Mouse (Mus musculus) splenic B cell, adult 2 months (primary cell): ENCODE measurements around the gene Spib.
A peak's percentile ranks its signal among the peaks of the same experiment; 100 is the strongest.

Source experiments
- DNase-seq: peaks from one replicate; pipeline ENCODE4 v3.0.0-alpha.2; 2011; ENCODE audit warnings: low read depth, low spot score
- H3K27me3 ChIP-seq: 2 replicates; pipeline ENCODE4 v1.6.1; 2012; ENCODE audit warnings: mild to moderate bottlenecking, low read length, moderate library complexity, mixed read lengths; ENCODE audit not compliant: control insufficient read depth, poor library complexity, insufficient read depth, severe bottlenecking
- H3K36me3 ChIP-seq: 2 replicates; pipeline ENCODE4 v1.6.1; 2012; ENCODE audit warnings: mild to moderate bottlenecking, low read length, moderate library complexity, mixed read lengths; ENCODE audit not compliant: control insufficient read depth, poor library complexity, insufficient read depth, severe bottlenecking

The Spib gene

DNA sequence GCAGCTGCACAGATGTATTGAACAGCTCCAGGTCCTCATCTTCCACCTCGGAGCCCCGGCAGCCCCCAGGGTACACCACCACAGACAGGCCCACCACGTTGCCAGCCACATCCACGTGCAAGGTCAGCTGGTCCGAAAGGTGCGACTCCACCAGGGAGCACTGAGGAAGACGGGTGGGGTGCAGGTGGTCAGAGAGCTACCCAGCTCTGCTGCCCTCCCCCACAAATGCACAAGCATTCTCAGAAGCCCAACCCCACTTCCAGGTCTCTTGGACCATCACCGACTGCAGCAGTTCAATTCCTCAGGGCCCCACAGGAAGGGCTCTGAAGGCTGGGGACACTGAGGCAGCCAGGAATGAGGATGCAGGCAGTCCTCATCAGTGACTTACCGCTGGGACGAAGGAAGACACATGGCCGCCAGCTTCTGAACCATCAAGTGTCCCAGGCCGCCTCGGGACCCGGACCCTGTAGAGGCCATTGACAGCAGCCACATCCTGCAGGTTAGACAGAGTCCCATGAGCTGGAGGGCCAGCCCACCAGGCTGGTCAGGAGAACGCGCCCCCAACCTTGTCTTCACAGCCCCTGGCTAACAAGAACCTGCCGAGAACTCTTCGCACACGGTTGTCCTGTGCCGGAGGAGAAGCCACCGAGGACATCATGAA, 39.6 kb downstream of the Spib start:
- Histone ChIP-seq H3K36me3 (peaks cover 10% of the 10 kb centered on the region), H3K27me3 (no peaks in the 10 kb centered on the region)
- DNase-seq: no peak

DNA sequence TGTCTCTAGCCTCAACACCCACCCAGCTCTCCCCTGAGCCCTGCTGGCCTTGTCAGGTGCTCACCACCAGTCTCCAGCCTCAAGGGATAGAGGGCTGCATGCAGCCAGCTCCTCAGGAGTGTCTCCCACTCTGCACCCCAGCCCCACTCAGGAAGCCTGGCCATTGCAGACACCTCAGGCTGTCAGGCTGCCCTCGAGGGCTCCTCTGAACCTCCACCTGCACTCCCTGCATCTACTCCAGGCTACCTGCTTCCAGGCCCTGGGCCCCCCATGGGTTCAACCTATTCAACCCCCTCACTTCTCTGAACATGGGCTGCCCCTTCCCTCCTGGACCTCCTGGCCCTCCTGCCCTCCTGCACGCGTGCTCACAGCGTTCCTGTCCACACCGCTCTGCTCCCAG, 40.5 kb downstream of the Spib start:
- Histone ChIP-seq H3K36me3 (peaks cover 10% of the 10 kb centered on the region), H3K27me3 (no peaks in the 10 kb centered on the region)
- no peak for DNase-seq

DNA sequence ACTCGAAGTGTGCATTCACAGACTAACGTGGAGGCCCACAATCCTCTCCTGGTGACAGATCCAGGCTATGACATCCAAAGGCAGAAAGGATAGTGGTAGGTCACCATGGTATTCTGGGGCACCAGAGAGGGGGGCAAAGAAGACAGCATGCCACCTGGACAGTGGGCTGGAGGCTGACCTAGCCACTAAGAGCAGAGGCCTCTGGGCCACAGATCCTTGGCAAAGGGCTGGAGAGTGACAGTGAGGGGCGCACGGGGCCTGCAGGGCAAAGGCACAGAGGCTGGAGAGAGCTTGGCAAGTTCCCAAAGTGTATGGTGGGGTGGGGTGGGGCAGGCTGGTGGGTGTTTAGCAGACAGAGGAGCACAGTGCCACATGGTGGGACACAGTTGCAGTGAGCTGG, 41.6 kb downstream of the Spib start:
- H3K27me3 ChIP-seq: no peaks in the 10 kb centered on the region; the same call in 1 of the 2 replicates
- no peak for DNase-seq
- H3K36me3 ChIP-seq: peaks cover 10% of the 10 kb centered on the region

DNA sequence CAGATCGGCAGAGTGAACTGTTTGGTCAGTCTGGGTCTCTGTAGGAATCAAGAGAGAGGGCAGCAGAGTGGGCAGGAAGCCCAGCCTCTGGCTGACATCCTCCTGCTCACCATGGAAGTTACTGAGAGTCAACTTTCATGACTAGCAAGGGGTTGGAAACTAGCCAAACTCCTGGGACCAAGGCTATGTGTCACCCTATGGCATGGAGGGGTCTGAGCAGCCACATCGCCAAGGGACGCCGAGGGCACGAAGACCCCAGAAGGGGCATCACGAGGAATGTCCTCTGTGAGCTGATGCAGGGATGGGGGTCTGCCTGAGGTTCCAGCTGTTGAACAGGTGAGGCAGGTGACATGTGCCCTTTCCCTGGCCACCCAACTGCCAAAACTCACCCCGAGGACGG, 43.3 kb downstream of the Spib start:
- Histone ChIP-seq H3K36me3 (peaks cover 10% of the 10 kb centered on the region), H3K27me3 (no peaks in the 10 kb centered on the region; the same call in 1 of the 2 replicates)
- no peak for DNase-seq

DNA sequence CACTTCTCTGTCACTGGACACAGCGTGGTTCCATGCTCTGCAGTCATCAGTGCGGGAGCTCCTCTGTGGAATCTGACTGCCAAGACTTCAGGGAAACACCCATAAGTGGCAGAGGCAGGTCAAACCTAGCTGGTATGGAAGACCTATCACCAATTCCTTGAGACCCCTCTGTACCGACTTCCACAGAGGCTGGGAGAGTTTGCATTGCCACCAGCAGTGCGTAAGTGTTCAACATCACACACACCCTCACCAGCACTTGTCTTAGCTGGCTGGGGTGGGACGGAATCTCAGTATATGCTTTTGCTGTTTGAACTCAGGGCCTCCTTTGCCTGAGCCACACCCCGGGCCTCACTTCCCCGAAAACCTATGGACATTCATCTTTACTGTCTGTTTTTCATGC, 43.9 kb downstream of the Spib start:
- peaks cover 10% of the 10 kb centered on the region for H3K36me3 ChIP-seq
- no peaks in the 10 kb centered on the region; the same call in 1 of the 2 replicates for H3K27me3 ChIP-seq
- no peak for DNase-seq

DNA sequence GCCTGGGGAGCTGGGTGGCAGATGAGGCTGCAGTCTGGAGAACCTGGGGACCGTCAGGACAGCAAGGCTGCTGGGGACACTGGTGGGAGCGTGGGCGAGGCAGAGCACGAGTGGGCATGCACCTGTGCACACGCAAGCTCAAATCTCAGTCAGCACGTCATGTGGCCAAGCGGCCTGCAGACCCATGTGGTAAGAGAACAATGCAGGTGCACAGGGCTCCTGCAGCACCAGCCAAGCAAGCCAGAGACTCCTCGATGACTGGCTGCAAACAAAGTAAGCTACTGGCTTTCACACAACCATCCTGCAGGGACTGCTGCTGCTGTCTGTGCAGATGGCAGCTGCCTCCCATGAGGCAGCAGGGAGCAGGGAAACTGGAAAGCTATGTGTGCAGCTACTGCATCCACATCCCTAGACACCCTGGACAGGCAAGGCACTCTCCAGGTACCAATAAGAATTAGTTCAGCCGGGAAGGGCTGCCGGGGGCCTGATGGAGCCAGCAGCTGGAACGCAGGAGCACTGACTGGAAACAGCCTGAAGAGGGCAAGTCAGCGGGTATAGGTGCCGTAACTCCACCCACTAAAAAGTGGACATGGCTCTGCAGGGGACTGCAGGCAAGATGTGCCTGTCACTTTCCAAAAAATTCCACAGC, 44.8 kb downstream of the Spib start:
- no peak for DNase-seq
- Histone ChIP-seq H3K36me3 (peaks cover 10% of the 10 kb centered on the region), H3K27me3 (no peaks in the 10 kb centered on the region; the same call in 1 of the 2 replicates)

DNA sequence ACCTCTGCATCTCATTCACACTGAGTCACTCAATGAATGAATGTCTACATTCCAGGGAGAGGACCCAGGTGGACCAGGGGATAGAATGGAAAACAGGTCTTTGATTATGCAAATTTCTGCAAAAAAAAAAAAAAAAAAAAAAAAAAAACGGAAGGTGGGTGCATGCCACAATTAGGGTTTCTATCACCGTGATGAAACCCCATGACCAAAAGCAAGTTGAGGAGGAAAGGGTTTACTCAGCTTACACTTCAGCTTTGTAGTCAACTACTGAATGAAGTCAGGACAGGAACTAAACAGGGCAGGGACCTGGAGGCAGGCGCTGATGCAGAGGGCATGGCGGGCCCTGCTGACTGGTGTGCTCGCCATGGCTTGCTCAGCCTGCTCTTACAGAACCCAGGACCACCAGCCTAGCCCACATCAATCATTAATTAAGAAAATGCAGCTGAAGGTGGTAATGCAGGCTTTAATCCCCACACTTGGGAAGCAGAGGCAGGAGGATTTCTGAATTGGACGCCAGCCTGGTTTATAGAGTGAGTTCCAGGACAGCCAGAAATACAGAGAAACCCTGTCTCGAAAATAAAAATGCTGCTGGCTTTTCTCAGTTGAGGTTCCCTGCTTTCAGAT, 46.2 kb downstream of the Spib start:
- DNase-seq: no peak
- peaks cover 2% of the 10 kb centered on the region; the same call in 1 of the 2 replicates for H3K36me3 ChIP-seq

DNA sequence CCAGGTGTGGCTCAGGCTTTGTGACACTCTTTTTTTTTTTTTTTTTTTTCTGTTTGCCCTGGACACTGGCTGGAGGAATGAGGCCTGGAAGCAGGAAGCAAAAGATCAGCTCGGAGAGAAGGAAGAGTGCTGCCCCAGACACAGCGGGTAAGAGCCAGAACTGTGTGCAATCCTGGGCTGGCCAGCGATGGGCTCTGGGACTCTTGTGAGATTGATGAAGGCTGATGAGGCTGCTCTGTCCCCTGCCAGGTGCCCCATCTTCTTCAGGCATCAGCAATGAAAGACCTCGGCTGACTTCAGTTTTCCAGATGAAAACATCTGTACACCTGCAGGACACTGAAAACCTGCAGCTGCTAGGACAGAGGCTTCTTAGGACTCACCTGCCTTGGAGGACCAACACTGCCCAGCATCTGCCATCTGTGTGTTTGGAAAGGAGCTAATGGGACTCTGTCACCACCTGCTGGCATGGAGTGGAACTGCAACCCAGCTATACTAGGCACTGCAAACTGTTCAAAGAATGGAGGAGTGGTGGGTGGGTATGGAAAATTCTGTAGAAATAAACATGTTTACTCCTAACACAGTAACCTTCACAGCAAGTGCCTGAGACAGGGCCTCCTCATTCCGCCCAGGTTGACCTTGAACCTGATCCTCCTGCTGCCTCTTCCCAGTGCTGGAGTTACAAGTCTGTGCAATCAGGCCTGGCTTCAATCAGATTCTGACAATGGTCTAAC, 46.9 kb downstream of the Spib start:
- DNase-seq: peak; percentile 88
- no peaks in the 10 kb centered on the region for H3K36me3 ChIP-seq

More for the DNA sequence above, 46.2 kb downstream of the Spib start:
- H3K27me3 ChIP-seq: no peaks in the 10 kb centered on the region; the same call in none of the 2 replicates

DNA sequence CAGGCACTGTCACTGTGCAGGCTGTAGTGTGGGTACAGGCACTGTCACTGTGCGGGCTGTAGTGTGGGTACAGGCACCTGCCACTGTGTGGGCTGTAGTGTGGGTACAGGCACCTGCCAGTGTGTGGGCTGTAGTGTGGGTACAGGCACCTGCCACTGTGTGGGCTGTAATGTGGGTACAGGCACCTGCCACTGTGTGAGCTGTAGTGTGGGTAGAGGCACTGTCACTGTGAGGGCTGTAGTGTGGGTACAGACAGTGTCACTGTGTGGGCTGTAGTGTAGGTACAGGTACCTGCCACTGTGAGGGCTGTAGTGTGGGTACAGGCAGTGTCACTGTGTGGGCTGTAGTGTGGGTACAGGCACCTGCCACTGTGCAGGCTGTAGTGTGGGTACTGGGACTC, 47.8 kb downstream of the Spib start:
- DNase-seq: no peak
- no peaks in the 10 kb centered on the region for H3K36me3 ChIP-seq
- no peaks in the 10 kb centered on the region; the same call in none of the 2 replicates for H3K27me3 ChIP-seq

More for the DNA sequence above, 46.9 kb downstream of the Spib start:
- no peaks in the 10 kb centered on the region; the same call in none of the 2 replicates for H3K27me3 ChIP-seq

DNA sequence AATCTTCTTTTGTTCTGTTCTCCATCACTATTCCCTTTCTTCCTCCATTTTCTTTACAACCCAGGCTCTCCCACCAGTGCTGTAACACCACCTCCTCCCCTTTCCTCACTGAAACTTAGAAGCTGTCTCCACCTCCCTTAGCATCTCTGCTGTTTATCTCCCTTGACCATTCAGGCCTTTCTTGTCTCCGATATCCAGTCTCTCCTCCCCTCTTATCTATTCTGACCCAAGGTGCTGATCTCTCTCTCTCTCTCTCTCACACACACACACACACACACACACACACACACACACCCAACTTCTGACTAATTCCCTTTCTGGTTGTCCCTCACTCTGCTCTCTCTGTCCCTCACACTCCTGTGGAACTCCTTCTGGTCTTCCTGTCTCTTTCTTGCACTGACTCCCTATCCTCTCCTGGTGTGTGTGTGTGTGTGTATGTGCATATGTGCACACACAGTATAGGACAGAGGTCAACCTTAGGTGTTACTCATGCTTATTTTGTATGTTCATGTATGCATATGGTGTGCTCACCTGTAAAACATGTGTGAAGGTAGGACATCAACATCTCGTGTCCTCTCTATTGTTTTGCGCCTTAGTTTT, 48.9 kb downstream of the Spib start:
- no peak for DNase-seq
- H3K27me3 ChIP-seq: no peaks in the 10 kb centered on the region; the same call in none of the 2 replicates
- H3K36me3 ChIP-seq: no peaks in the 10 kb centered on the region
